Mouse (Mus musculus): ENCODE results near the gene Tbx3. TPM values are rescaled to one million over a fixed set of nuclear protein-coding genes. Genes with fewer than 3 reads are reported as not detected.
A peak's percentile ranks its signal among the peaks of the same experiment; 100 is the strongest.

The Tbx3 gene
- polyA plus RNA-seq, 1 experiment = 29.8 TPM

DNA sequence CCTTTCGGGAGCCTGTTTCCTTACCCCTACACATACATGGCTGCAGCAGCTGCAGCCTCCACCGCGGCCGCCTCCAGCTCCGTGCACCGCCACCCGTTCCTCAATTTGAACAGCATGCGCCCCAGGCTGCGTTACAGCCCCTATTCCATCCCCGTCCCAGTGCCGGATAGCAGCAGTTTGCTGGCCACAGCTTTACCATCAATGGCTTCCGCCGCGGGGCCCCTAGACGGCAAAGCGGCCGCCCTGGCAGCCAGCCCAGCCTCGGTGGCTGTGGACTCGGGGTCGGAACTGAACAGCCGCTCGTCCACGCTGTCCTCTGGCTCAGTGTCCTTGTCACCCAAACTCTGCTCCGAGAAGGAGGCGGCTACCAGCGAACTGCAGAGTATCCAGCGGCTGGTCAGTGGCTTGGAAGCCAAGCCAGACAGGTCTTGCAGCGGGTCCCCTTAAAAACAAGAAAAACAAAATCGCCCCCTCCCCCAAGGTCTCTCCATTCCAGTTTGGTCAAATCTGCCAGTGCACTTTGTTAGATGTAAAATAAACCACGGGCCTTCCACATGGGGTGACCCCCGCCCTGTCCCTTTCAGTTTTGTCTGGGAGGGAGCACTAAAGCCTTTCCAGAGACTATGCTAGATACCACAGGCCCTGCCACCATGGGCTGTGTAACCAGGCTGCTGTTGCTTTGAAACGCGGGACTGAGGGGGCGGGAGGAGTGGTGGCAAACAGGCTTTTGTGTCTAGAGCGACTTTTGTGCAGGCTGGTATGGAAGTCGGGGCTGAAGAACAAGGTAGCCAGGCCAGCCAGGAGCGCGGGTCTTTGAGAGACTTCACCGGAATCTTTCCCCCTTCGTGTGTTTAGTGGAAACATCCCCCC lies 12.4 kb downstream of the Tbx3 start:
- H3K9me3 ChIP-seq (replicated peaks; ENCODE audit: control insufficient read depth, insufficient read depth, low read length, poor library complexity, severe bottlenecking) = no peaks in the 10 kb centered on the region

DNA sequence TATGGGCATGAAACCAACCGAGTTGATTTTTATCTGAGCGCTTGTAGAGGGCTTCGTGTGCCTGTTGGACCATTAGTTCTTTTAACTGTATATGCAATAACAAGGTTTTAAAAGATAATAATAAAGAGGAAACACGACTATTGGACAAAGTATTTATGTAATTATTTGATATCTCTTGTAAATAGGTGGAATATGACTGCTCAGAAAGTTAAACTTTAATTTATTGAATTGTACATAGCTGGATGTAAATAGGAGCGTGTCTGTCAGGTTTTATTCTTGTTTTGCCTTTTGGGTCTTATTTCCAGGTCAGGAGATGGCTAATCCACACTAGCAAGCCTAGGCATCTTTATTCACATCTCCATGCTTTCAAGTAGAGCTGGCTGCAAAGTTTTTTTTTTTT lies 13.4 kb downstream of the Tbx3 start:
- Histone ChIP-seq H3K9me3 (replicated peaks; ENCODE audit: control insufficient read depth, insufficient read depth, low read length, poor library complexity, severe bottlenecking) (no peaks in the 10 kb centered on the region), H3K27me3 (ENCODE audit: control insufficient read depth, insufficient read depth, low read length, poor library complexity, severe bottlenecking) (no peaks in the 10 kb centered on the region), H3K4me3 (ENCODE audit: low read depth, low read length) (no peak overlapping the region), H3K36me3 (ENCODE audit: control insufficient read depth, insufficient read depth, low read length, poor library complexity, severe bottlenecking) (peaks cover 16% of the 10 kb centered on the region), H3K4me1 (ENCODE audit: control insufficient read depth, insufficient read depth, low read length) (peaks cover 5% of the 10 kb centered on the region), H3K27ac (ENCODE audit: insufficient read depth, low read length) (no peak overlapping the region), H3K9ac (ENCODE audit: low read depth, poor library complexity, severe bottlenecking) (no peak overlapping the region)
- no peak for TF ChIP-seq CTCF (IDR thresholded peaks at IDR 0.05; ENCODE audit: low read depth, low read length)
- TF ChIP-seq EP300 (IDR thresholded peaks at IDR 0.05; ENCODE audit: insufficient read depth, low read depth, low read length) = no peak
- no peak for TF ChIP-seq POLR2A (IDR thresholded peaks at IDR 0.05; ENCODE audit: insufficient read depth, low read length)

More for the DNA sequence above, 12.4 kb downstream of the Tbx3 start:
- TF ChIP-seq EP300 (IDR thresholded peaks at IDR 0.05; ENCODE audit: insufficient read depth, low read depth, low read length) (0 out of 2 replicates have a peak, but pooled peaks have one; percentile 7), POLR2A (IDR thresholded peaks at IDR 0.05; ENCODE audit: insufficient read depth, low read length) (no peak)
- Histone ChIP-seq H3K27me3 (ENCODE audit: control insufficient read depth, insufficient read depth, low read length, poor library complexity, severe bottlenecking) (no peaks in the 10 kb centered on the region), H3K4me1 (ENCODE audit: control insufficient read depth, insufficient read depth, low read length) (peaks cover 4% of the 10 kb centered on the region), H3K4me3 (ENCODE audit: low read depth, low read length) (peak overlapping the region; percentile 44), H3K36me3 (ENCODE audit: control insufficient read depth, insufficient read depth, low read length, poor library complexity, severe bottlenecking) (peaks cover 25% of the 10 kb centered on the region), H3K27ac (ENCODE audit: insufficient read depth, low read length) (peak overlapping the region; percentile 59), H3K9ac (ENCODE audit: low read depth, poor library complexity, severe bottlenecking) (peak overlapping the region; percentile 20)

DNA sequence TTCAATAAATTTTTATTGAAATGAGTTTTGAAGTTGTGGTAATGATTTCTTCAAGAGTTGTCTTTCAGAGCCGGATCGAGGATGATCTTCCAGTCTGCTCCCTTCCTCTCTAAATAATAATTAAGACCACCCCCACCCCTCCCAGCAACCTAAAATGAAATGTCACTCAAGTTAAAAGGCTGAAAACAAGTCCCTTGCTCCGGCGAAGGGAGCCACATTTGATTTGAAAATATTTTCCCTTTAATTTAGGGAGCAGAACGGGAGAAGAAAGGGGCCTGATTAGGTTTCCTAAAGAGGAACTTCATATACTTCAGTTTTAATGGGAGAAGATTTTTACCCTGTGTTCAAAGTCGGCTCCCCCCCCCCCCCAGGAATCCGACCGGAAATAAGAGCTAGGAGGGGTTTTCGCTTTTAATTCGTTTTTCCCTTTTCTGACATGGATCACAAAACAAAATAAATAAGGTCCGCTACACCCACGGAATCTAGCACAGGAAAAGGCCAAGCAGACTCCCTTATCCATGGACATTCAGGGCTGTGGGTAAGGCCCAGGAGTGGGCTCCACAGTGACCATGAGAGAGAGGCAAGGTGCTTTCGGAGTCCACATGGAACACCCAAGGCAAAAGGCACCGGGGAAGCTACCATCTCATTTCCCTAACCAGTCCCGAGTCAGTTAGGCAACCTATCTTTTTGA lies 14.4 kb downstream of the Tbx3 start:
- Histone ChIP-seq H3K9me3 (replicated peaks; ENCODE audit: control insufficient read depth, insufficient read depth, low read length, poor library complexity, severe bottlenecking) (no peaks in the 10 kb centered on the region), H3K27me3 (ENCODE audit: control insufficient read depth, insufficient read depth, low read length, poor library complexity, severe bottlenecking) (no peaks in the 10 kb centered on the region), H3K27ac (ENCODE audit: insufficient read depth, low read length) (no peak overlapping the region), H3K9ac (ENCODE audit: low read depth, poor library complexity, severe bottlenecking) (no peak overlapping the region), H3K4me1 (ENCODE audit: control insufficient read depth, insufficient read depth, low read length) (peaks cover 2% of the 10 kb centered on the region), H3K36me3 (ENCODE audit: control insufficient read depth, insufficient read depth, low read length, poor library complexity, severe bottlenecking) (peaks cover 14% of the 10 kb centered on the region), H3K4me3 (ENCODE audit: low read depth, low read length) (no peak overlapping the region)
- TF ChIP-seq EP300 (IDR thresholded peaks at IDR 0.05; ENCODE audit: insufficient read depth, low read depth, low read length) (no peak), POLR2A (IDR thresholded peaks at IDR 0.05; ENCODE audit: insufficient read depth, low read length) (no peak), CTCF (IDR thresholded peaks at IDR 0.05; ENCODE audit: low read depth, low read length) (no peak)

DNA sequence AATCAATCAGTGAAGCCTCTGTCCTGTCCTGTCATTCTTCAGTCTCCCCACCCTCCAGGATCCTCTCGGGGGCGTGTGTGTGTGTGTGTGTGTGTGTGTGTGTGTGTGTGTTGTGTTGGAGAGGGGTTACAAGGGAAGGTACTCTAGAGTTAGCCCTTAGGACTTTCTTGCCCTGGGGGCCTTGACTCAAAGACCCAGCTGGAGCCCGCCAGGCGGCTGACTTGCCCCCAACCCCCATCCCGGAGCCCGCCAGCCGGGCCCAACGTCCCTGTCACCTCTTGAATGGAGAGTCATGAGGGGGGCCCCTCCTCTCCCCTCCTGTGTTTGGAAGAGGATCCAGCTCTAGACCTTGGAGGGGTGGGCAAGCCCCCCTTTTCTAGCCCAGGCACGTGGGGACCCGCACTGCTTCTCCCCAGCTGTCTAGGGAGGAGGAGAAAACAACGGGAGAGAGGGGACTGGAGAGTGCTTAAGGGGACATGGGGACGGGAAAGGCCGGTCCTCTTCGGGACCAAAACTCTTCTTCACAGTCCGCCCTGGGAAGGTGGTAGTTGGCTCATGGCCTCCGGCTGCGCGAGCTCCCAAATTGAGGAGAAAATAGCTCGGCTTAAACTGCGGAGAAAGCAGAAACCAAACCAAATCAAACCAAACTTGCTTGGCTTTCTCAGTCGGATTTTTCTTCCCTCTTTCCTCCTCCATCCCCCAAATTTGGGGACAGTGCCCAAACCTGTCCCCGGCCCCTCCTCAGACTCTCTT lies 15.2 kb downstream of the Tbx3 start:
- Histone ChIP-seq H3K9me3 (replicated peaks; ENCODE audit: control insufficient read depth, insufficient read depth, low read length, poor library complexity, severe bottlenecking) (no peaks in the 10 kb centered on the region), H3K4me3 (ENCODE audit: low read depth, low read length) (peak overlapping the region; percentile 54), H3K4me1 (ENCODE audit: control insufficient read depth, insufficient read depth, low read length) (peaks cover 2% of the 10 kb centered on the region), H3K36me3 (ENCODE audit: control insufficient read depth, insufficient read depth, low read length, poor library complexity, severe bottlenecking) (peaks cover 10% of the 10 kb centered on the region), H3K27me3 (ENCODE audit: control insufficient read depth, insufficient read depth, low read length, poor library complexity, severe bottlenecking) (no peaks in the 10 kb centered on the region), H3K27ac (ENCODE audit: insufficient read depth, low read length) (no peak overlapping the region), H3K9ac (ENCODE audit: low read depth, poor library complexity, severe bottlenecking) (peak overlapping the region; percentile 80)
- TF ChIP-seq CTCF (IDR thresholded peaks at IDR 0.05; ENCODE audit: low read depth, low read length) (no peak), POLR2A (IDR thresholded peaks at IDR 0.05; ENCODE audit: insufficient read depth, low read length) (no peak), EP300 (IDR thresholded peaks at IDR 0.05; ENCODE audit: insufficient read depth, low read depth, low read length) (peak; percentile 64; the same call in 1 of the 2 replicates)

DNA sequence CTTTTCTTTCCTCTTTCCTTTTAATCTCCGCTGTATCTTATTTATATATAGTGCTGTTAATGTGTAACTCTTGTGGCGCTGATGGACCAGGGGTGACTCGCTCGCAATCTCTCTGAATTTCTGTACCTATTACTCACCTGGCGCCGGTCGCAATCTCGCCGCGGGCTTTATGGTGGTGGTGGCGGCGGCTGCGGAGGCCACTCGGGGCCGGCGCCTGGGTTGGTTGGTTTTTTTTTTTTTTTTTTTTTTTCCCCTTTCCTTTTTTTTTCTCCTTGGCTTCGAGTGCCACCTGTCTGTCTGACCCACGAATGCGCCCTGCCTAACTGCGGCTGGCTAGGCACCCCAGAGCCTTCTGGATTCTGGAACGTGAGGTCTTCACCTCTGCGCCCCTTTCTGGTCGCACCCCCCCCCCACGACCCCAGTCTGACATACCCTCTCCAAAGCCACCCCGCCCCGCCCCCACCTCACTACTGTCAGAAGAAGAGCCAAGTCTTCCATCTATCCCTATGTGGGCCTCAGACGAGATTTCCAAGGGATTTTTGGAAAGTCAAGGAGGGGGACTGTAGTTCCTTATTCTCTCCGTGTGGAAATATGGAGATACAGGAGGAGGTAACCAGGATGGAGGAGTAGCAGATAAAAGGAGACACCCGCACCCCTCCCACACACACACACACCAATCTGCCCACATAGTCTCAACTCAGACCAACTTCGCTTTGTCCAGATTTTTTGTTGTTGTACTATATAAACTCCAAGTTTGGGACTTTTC lies 15.9 kb downstream of the Tbx3 start:
- H3K36me3 ChIP-seq (ENCODE audit: control insufficient read depth, insufficient read depth, low read length, poor library complexity, severe bottlenecking) = peaks cover 9% of the 10 kb centered on the region
- H3K9ac ChIP-seq (ENCODE audit: low read depth, poor library complexity, severe bottlenecking) = peak overlapping the region; percentile 80
- H3K4me3 ChIP-seq (ENCODE audit: low read depth, low read length) = peak overlapping the region; percentile 54
- H3K4me1 ChIP-seq (ENCODE audit: control insufficient read depth, insufficient read depth, low read length) = peaks cover 2% of the 10 kb centered on the region
- no peaks in the 10 kb centered on the region for H3K9me3 ChIP-seq (replicated peaks; ENCODE audit: control insufficient read depth, insufficient read depth, low read length, poor library complexity, severe bottlenecking)
- H3K27me3 ChIP-seq (ENCODE audit: control insufficient read depth, insufficient read depth, low read length, poor library complexity, severe bottlenecking) = no peaks in the 10 kb centered on the region
- TF ChIP-seq CTCF (IDR thresholded peaks at IDR 0.05; ENCODE audit: low read depth, low read length) = peak; percentile 32
- TF ChIP-seq POLR2A (IDR thresholded peaks at IDR 0.05; ENCODE audit: insufficient read depth, low read length) = no peak
- no peak overlapping the region for H3K27ac ChIP-seq (ENCODE audit: insufficient read depth, low read length)

All from ES-Bruce4 (cell line).